Mouse (Mus musculus) lung, adult 2 months (tissue): ENCODE data around the gene Pafah1b2.

Experiments
- CTCF ChIP-seq: fragments of 200-500 bp; IDR thresholded peaks from 2 replicates; pipeline ENCODE4 v1.5.1; 2011; ENCODE audit warnings: mild to moderate bottlenecking, low read length, control low read depth; ENCODE audit not compliant: insufficient read depth
- POLR2A ChIP-seq: fragments of 200-500 bp; IDR thresholded peaks from 2 replicates; pipeline ENCODE4 v1.6.1; 2011; ENCODE audit warnings: low read depth, mild to moderate bottlenecking, control low read depth, low read length, borderline replicate concordance; ENCODE audit errors: extremely low read depth

- TF ChIP-seq POLR2A (no peak), CTCF (no peak)
Observed at GRCm38 (mm10) chr9:45976884-45977283, 35.6 kb downstream of the Pafah1b2 start.
